Mouse (Mus musculus) testis, adult 2 months (tissue): Measurements from ENCODE around the gene Kcnb1. TPM values are rescaled to one million over a fixed set of nuclear protein-coding genes. Genes with fewer than 3 reads are reported as not detected.

Experiments
- H3K27ac ChIP-seq: fragments of 200-500 bp; 2 replicates; pipeline ENCODE4 v1.5.1; 2012; ENCODE audit warnings: low read depth, low read length; ENCODE audit not compliant: control insufficient read depth, insufficient read depth
- H3K27me3 ChIP-seq: fragments of 200-500 bp; 2 replicates; pipeline ENCODE4 v1.6.1; 2012; ENCODE audit warnings: mild to moderate bottlenecking, low read length, moderate library complexity; ENCODE audit not compliant: control insufficient read depth, insufficient read depth
- H3K36me3 ChIP-seq: fragments of 200-500 bp; 2 replicates; pipeline ENCODE4 v1.6.1; 2012; ENCODE audit warnings: mild to moderate bottlenecking, low read length; ENCODE audit not compliant: control insufficient read depth, insufficient read depth
- H3K4me1 ChIP-seq: fragments of 200-500 bp; 2 replicates; pipeline ENCODE4 v1.6.1; 2012; ENCODE audit warnings: low read length; ENCODE audit not compliant: control insufficient read depth, insufficient read depth
- H3K4me3 ChIP-seq: fragments of 200-500 bp; 2 replicates; pipeline ENCODE4 v1.5.1; 2012; ENCODE audit warnings: low read depth, mild to moderate bottlenecking, low read length, moderate library complexity, mixed read lengths; ENCODE audit not compliant: control insufficient read depth
- CTCF ChIP-seq: fragments of 200-500 bp; IDR thresholded peaks from 2 replicates; pipeline ENCODE4 v1.5.1; 2012; ENCODE audit warnings: low read depth, mild to moderate bottlenecking, inconsistent platforms, low read length, moderate library complexity; ENCODE audit not compliant: control insufficient read depth, insufficient read depth, insufficient replicate concordance
- POLR2A ChIP-seq: fragments of 200-500 bp; IDR thresholded peaks from 2 replicates; pipeline ENCODE4 v1.6.1; 2012; ENCODE audit warnings: low read depth, mild to moderate bottlenecking, inconsistent platforms, low read length, moderate library complexity; ENCODE audit not compliant: control insufficient read depth
- polyA plus RNA-seq: library from polyadenylated mRNA; depleted of rRNA; stranded (reverse); fragments of >200 nt; gene quantifications from 2 replicates; pipeline ENCODE4 v1.2.3, GENCODE M21; 2012; rRNA removed

Gene Kcnb1
- polyA plus RNA-seq: 2.8 and 3.1 TPM in 2 replicates

DNA sequence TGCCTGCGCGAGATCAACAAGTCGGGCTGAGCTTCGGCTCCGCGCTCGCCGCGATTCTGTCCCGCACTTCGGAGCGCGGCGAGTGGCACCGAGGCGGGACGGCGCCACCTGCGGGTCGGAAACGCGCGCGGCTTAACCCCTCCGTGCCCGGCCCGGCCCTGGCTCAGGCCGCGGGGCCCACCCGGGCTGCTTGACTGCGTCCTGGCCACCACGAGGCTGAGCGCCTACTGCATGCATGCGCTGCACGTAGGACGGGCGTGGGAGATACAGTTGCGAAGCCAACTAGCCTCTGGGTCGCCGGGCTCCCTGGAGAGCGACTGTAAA lies at the start of gene Kcnb1:
Gene Kcnb1 (minus strand): TSS at position 80 of the 324 bp plus-strand sequence.
- TF ChIP-seq CTCF: peak; percentile 16; the same call in 1 of the 2 replicates
- TF ChIP-seq POLR2A: no peak
- H3K4me1 ChIP-seq: peaks cover 10% of the 10 kb centered on the region
- H3K4me3 ChIP-seq: peak within 1 kb of the TSS; percentile 64
- H3K27me3 ChIP-seq: peaks cover 3% of the 10 kb centered on the region; the same call in 1 of the 2 replicates
- no peaks in the 10 kb centered on the region for H3K36me3 ChIP-seq
- H3K27ac ChIP-seq: 0 out of 2 replicates have a peak within 1 kb of the TSS, but pooled peaks have one; percentile 10

DNA sequence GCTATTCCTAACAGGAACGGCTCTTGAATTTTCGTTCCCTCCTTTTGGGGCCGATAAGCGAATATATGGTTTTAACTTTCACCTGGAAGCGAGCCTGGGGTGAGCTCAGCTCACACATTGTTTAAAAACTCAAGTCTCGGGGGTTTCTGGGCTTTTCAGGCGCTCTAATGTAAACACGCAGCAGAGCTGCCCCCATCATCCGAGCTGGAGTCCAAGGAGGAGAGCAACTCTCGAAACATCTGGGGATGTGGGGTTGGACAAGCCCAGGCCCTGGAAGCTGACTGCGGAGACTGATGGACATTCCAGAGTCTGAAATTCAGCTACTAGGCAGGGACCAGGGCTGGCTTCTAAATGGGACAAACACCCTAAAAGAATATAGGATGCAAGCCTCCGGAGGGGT lies 49.3 kb upstream of the Kcnb1 start:
- H3K27me3 ChIP-seq: no peaks in the 10 kb centered on the region
- no peaks in the 10 kb centered on the region for H3K36me3 ChIP-seq
- no peak overlapping the region for H3K27ac ChIP-seq
- peak overlapping the region; percentile 50 for H3K4me3 ChIP-seq
- TF ChIP-seq POLR2A (no peak), CTCF (no peak)
- peaks cover 6% of the 10 kb centered on the region; the same call in 1 of the 2 replicates for H3K4me1 ChIP-seq

DNA sequence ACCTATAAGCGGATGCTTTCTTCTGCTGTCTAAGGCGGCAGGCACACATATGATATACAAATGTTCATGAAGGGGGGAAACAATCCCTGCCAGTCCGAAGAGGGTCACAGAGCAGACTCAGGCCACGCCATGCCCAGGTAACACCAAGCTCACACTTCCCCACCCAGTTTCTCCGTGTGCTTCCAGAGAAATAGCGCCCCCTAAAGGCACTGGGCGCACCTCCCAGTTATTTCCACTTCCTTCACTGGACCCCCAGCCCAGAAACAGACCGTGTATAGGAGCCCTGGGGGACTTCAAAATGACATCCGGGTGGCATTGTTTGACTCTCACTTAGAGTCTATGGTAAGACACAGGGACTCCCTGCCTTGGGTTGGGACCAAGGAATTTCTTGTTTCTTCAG lies 47.3 kb upstream of the Kcnb1 start:
- Histone ChIP-seq H3K4me3 (no peak overlapping the region), H3K4me1 (peaks cover 6% of the 10 kb centered on the region; the same call in 1 of the 2 replicates), H3K36me3 (no peaks in the 10 kb centered on the region), H3K27me3 (no peaks in the 10 kb centered on the region), H3K27ac (no peak overlapping the region)
- TF ChIP-seq POLR2A (no peak), CTCF (peak; percentile 49; the same call in 1 of the 2 replicates)

DNA sequence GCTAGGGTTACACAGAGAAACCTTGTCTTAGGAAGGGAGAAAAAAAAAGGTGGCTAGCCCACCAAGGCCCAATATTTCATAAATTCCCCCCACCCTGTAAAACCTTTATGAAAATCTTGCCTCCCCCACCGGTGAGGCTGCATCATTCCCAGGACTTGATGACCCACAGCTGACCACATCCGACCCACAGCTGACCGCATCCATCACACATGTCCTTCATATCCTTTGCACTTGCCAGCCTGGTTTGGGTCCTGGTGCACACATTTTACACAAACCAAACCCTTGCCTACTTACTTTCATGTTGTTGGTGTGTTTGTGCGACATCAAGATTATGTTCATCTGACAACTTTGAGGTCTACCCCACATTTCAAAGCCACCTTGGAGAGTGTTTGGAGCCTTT lies 46.2 kb upstream of the Kcnb1 start:
- Histone ChIP-seq H3K36me3 (no peaks in the 10 kb centered on the region), H3K27ac (peak overlapping the region; percentile 0), H3K4me3 (no peak overlapping the region), H3K27me3 (no peaks in the 10 kb centered on the region), H3K4me1 (peaks cover 7% of the 10 kb centered on the region)
- no peak for TF ChIP-seq POLR2A
- no peak for TF ChIP-seq CTCF

DNA sequence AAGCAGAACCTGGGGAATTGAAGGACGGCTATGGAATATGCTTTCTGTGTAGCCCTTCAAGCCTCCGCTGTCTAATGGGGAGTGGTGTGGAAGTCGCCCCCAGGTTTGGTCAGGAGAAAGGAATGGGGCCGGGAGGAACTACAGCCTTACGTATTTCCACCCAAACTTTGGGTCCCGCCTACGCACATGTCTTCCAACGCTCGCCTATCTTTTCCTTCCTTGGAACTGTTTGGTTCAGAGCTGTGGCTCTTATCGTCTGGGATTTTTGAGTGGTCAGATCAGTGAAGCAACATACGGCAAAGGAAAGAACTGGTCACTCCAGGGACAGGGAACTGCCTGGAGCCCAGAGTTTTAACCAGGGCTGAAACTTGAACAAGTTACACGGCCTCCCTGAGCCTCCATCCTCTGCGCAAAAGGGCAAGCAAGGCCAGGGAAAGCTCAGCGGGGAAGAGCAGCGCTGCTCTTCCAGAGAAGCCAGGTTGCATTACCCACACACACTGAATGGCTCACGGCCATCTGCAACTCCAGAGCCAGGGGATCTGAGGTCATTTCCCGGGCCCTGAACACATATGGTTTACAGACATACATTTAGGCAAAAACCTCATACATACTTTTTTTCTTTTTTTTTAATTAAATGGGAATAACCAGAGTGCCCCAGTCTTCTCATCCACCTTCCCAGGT lies 45.5 kb upstream of the Kcnb1 start:
- peaks cover 12% of the 10 kb centered on the region for H3K4me1 ChIP-seq

DNA sequence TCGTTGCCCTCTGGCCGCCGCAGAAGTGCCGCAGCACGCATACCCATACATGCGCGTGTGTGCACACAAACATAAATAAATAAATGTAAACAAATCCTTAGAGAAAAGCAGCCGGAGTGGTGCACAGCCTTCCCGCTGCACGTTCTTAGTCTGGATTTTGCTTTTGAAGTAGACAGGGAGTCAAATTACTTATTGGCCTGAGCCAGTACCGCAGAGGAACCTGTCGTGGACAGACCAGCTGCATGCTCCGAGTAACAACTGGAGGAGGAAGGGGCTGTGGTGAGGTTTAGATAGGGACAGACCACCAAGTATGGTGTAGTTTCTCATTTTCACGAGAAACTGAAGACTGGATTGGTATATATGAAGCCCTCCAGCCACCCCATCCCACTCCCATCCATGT lies 43.8 kb upstream of the Kcnb1 start:
- Histone ChIP-seq H3K4me3 (no peak overlapping the region), H3K4me1 (peaks cover 9% of the 10 kb centered on the region)

More for the DNA sequence above, 45.5 kb upstream of the Kcnb1 start:
- TF ChIP-seq POLR2A: no peak
- TF ChIP-seq CTCF: no peak
- no peaks in the 10 kb centered on the region for H3K27me3 ChIP-seq
- H3K4me3 ChIP-seq: no peak overlapping the region
- H3K36me3 ChIP-seq: no peaks in the 10 kb centered on the region
- peak overlapping the region; percentile 56 for H3K27ac ChIP-seq

DNA sequence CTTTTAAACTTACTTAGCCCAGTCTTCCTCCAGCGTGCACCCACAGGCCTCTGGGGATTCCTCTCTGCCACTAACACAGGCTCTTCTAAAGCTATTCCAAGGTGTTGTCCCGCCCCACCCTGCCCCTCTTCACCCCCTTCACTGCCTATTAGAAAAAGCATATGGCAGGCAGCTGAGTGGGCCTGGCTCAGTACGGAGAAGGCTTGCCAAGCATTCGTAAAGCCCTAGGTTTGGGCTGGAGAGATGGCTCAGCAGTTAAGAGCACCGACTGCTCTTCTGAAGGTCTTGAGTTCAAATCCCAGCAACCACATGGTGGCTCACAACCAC lies 43.0 kb upstream of the Kcnb1 start:
- H3K27ac ChIP-seq: no peak overlapping the region
- peaks cover 9% of the 10 kb centered on the region for H3K4me1 ChIP-seq
- H3K36me3 ChIP-seq: no peaks in the 10 kb centered on the region
- no peak overlapping the region for H3K4me3 ChIP-seq
- no peaks in the 10 kb centered on the region for H3K27me3 ChIP-seq
- TF ChIP-seq POLR2A (no peak), CTCF (no peak)

More for the DNA sequence above, 43.8 kb upstream of the Kcnb1 start:
- Histone ChIP-seq H3K27me3 (no peaks in the 10 kb centered on the region), H3K36me3 (no peaks in the 10 kb centered on the region), H3K27ac (no peak overlapping the region)
- TF ChIP-seq POLR2A: no peak
- no peak for TF ChIP-seq CTCF
